Mouse (Mus musculus): ENCODE data around the gene Ptprn2. TPM values are rescaled to one million over a fixed set of nuclear protein-coding genes. Genes with fewer than 3 reads are reported as not detected.

The Ptprn2 gene
- polyA plus RNA-seq, 1 experiment: 0.22 TPM

GRCm38 (mm10) chr12:117039411-117039810 lies 553.9 kb downstream of the Ptprn2 start:
- TF ChIP-seq MAX (IDR thresholded peaks at IDR 0.05; ENCODE audit: low read depth) (no peak), MYOD1 (IDR thresholded peaks at IDR 0.05; ENCODE audit: control insufficient read depth in 1 of 3, insufficient read length in 2 of 3, low read depth in 2 of 3) (no peak), REST (IDR thresholded peaks at IDR 0.05; ENCODE audit: insufficient read depth, insufficient read length) (no peak), CEBPB (IDR thresholded peaks at IDR 0.05; ENCODE audit: insufficient read depth, poor library complexity, severe bottlenecking) (no peak), MYOG (IDR thresholded peaks at IDR 0.05; ENCODE audit: control insufficient read depth in 1 of 3, insufficient read depth in 1 of 3, insufficient read length in 2 of 3, low read depth in 2 of 3) (no peak)
- Histone ChIP-seq H3K4me2 (ENCODE audit: low read depth) (no peak overlapping the region), H3K79me2 (ENCODE audit: control insufficient read depth, insufficient read depth) (no peaks in the 10 kb centered on the region), H3K4me3 (no peak overlapping the region), H3K36me3 (ENCODE audit: control insufficient read depth, insufficient read depth) (no peaks in the 10 kb centered on the region), H3K27me3 (ENCODE audit: control insufficient read depth, insufficient read depth, insufficient read length) (no peaks in the 10 kb centered on the region), H3ac (ENCODE audit: control insufficient read depth, insufficient read length) (no peak overlapping the region)

GRCm38 (mm10) chr12:117041409-117041808 lies 555.9 kb downstream of the Ptprn2 start:
- Histone ChIP-seq H3ac (ENCODE audit: control insufficient read depth, insufficient read length) (no peak overlapping the region), H3K27me3 (ENCODE audit: control insufficient read depth, insufficient read depth, insufficient read length) (no peaks in the 10 kb centered on the region), H3K79me2 (ENCODE audit: control insufficient read depth, insufficient read depth) (no peaks in the 10 kb centered on the region), H3K4me3 (no peak overlapping the region), H3K4me2 (ENCODE audit: low read depth) (no peak overlapping the region), H3K36me3 (ENCODE audit: control insufficient read depth, insufficient read depth) (no peaks in the 10 kb centered on the region)
- TF ChIP-seq SRF (IDR thresholded peaks at IDR 0.05; ENCODE audit: control insufficient read depth, insufficient read length, low read depth): no peak
- TF ChIP-seq POLR2A (IDR thresholded peaks at IDR 0.05; ENCODE audit: insufficient read length, low read depth): no peak
- TF ChIP-seq MYOD1 (IDR thresholded peaks at IDR 0.05; ENCODE audit: control insufficient read depth in 1 of 3, insufficient read length in 2 of 3, low read depth in 2 of 3): no peak
- TF ChIP-seq MYOG (IDR thresholded peaks at IDR 0.05; ENCODE audit: control insufficient read depth in 1 of 3, insufficient read depth in 1 of 3, insufficient read length in 2 of 3, low read depth in 2 of 3): no peak
- no peak for TF ChIP-seq MAX (IDR thresholded peaks at IDR 0.05; ENCODE audit: low read depth)
- no peak for TF ChIP-seq E2F4 (IDR thresholded peaks at IDR 0.05; ENCODE audit: insufficient read depth)
- no peak for TF ChIP-seq TCF3 (IDR thresholded peaks at IDR 0.05; ENCODE audit: insufficient read length, low read depth)
- no peak for TF ChIP-seq CEBPB (IDR thresholded peaks at IDR 0.05; ENCODE audit: insufficient read depth, poor library complexity, severe bottlenecking)
- no peak for TF ChIP-seq TCF12 (IDR thresholded peaks at IDR 0.05; ENCODE audit: insufficient read depth, poor library complexity, severe bottlenecking)
- TF ChIP-seq USF1 (IDR thresholded peaks at IDR 0.05; ENCODE audit: low read depth): no peak
- TF ChIP-seq REST (IDR thresholded peaks at IDR 0.05; ENCODE audit: insufficient read depth, insufficient read length): no peak
- TF ChIP-seq POLR2AphosphoS2 (IDR thresholded peaks at IDR 0.05; ENCODE audit: insufficient read length, low read depth): no peak

- H3K36me3 ChIP-seq (ENCODE audit: control insufficient read depth, insufficient read depth): no peaks in the 10 kb centered on the region
- no peak overlapping the region for H3K4me2 ChIP-seq (ENCODE audit: low read depth)
- no peaks in the 10 kb centered on the region for H3K79me2 ChIP-seq (ENCODE audit: control insufficient read depth, insufficient read depth)
- TF ChIP-seq REST (IDR thresholded peaks at IDR 0.05; ENCODE audit: insufficient read depth, insufficient read length) (no peak), USF1 (IDR thresholded peaks at IDR 0.05; ENCODE audit: low read depth) (no peak), SRF (IDR thresholded peaks at IDR 0.05; ENCODE audit: control insufficient read depth, insufficient read length, low read depth) (no peak), CEBPB (IDR thresholded peaks at IDR 0.05; ENCODE audit: insufficient read depth, poor library complexity, severe bottlenecking) (no peak), TCF12 (IDR thresholded peaks at IDR 0.05; ENCODE audit: insufficient read depth, poor library complexity, severe bottlenecking) (no peak), E2F4 (IDR thresholded peaks at IDR 0.05; ENCODE audit: insufficient read depth) (no peak), POLR2AphosphoS2 (IDR thresholded peaks at IDR 0.05; ENCODE audit: insufficient read length, low read depth) (no peak)
- H3ac ChIP-seq (ENCODE audit: control insufficient read depth, insufficient read length): no peak overlapping the region
- no peak overlapping the region for H3K4me3 ChIP-seq
- no peaks in the 10 kb centered on the region for H3K27me3 ChIP-seq (ENCODE audit: control insufficient read depth, insufficient read depth, insufficient read length)
Observed at GRCm38 (mm10) chr12:117042706-117043105, 557.2 kb downstream of the Ptprn2 start.

GRCm38 (mm10) chr12:117047384-117048251 lies 562.1 kb downstream of the Ptprn2 start:
- H3ac ChIP-seq (ENCODE audit: control insufficient read depth, insufficient read length): no peak overlapping the region
- no peaks in the 10 kb centered on the region for H3K36me3 ChIP-seq (ENCODE audit: control insufficient read depth, insufficient read depth)
- H3K27me3 ChIP-seq (ENCODE audit: control insufficient read depth, insufficient read depth, insufficient read length): no peaks in the 10 kb centered on the region
- H3K4me2 ChIP-seq (ENCODE audit: low read depth): no peak overlapping the region
- H3K4me3 ChIP-seq: no peak overlapping the region
- TF ChIP-seq CEBPB (IDR thresholded peaks at IDR 0.05; ENCODE audit: insufficient read depth, poor library complexity, severe bottlenecking): no peak
- TF ChIP-seq POLR2A (IDR thresholded peaks at IDR 0.05; ENCODE audit: insufficient read length, low read depth): no peak
- no peak for TF ChIP-seq E2F4 (IDR thresholded peaks at IDR 0.05; ENCODE audit: insufficient read depth)
- no peaks in the 10 kb centered on the region for H3K79me2 ChIP-seq (ENCODE audit: control insufficient read depth, insufficient read depth)

GRCm38 (mm10) chr12:117049829-117050228 lies 564.3 kb downstream of the Ptprn2 start:
- TF ChIP-seq E2F4 (IDR thresholded peaks at IDR 0.05; ENCODE audit: insufficient read depth) (no peak), MYOD1 (IDR thresholded peaks at IDR 0.05; ENCODE audit: control insufficient read depth in 1 of 3, insufficient read length in 2 of 3, low read depth in 2 of 3) (no peak), REST (IDR thresholded peaks at IDR 0.05; ENCODE audit: insufficient read depth, insufficient read length) (no peak), CEBPB (IDR thresholded peaks at IDR 0.05; ENCODE audit: insufficient read depth, poor library complexity, severe bottlenecking) (no peak), USF1 (IDR thresholded peaks at IDR 0.05; ENCODE audit: low read depth) (no peak), SRF (IDR thresholded peaks at IDR 0.05; ENCODE audit: control insufficient read depth, insufficient read length, low read depth) (no peak), TCF3 (IDR thresholded peaks at IDR 0.05; ENCODE audit: insufficient read length, low read depth) (no peak), TCF12 (IDR thresholded peaks at IDR 0.05; ENCODE audit: insufficient read depth, poor library complexity, severe bottlenecking) (no peak), MYOG (IDR thresholded peaks at IDR 0.05; ENCODE audit: control insufficient read depth in 1 of 3, insufficient read depth in 1 of 3, insufficient read length in 2 of 3, low read depth in 2 of 3) (no peak)

More at GRCm38 (mm10) chr12:117049829-117050228, 564.3 kb downstream of the Ptprn2 start:
- Histone ChIP-seq H3K36me3 (ENCODE audit: control insufficient read depth, insufficient read depth) (no peaks in the 10 kb centered on the region), H3K79me2 (ENCODE audit: control insufficient read depth, insufficient read depth) (no peaks in the 10 kb centered on the region), H3K4me2 (ENCODE audit: low read depth) (no peak overlapping the region), H3K27me3 (ENCODE audit: control insufficient read depth, insufficient read depth, insufficient read length) (no peaks in the 10 kb centered on the region), H3ac (ENCODE audit: control insufficient read depth, insufficient read length) (no peak overlapping the region), H3K4me3 (no peak overlapping the region)
